22 mouse cellular contexts compared by ENCODE assay signal in the genomic region with DNA sequence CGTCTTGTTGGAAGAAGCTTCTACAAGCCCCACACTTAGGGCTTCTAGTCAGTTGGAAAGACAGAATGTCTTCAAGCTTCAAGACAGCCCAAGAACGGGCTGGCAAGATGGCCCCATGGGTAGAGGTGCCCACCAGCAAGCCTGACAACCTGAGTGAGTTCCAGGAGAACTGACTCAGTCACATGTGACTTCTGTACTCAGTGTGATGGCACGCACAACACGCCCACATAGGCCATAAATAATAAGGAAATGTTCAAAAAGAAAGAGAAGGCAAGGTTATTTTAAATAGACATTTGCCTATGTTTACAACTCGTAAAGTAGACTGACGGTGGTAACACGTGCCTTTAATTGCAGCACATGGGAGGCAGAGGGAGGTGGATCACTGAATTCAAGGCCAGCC. TPM values are rescaled to one million over a fixed set of nuclear protein-coding genes. Genes with fewer than 3 reads are reported as not detected.
A peak's percentile ranks its signal among the peaks of the same experiment; 100 is the strongest.
DNase-seq lines count a peak whose midpoint lies in the region; ATAC-seq and TF ChIP-seq lines count a peak whose summit lies in the region.
"Had no signal": no experiment of that assay in that cellular context is flagged by ENCODE, and none has a peak within 500 bp of the region (broad histone marks: within the 10 kb centered on the region; RNA-seq: fewer than 3 reads in every experiment).

No protein-coding gene starts in this region.

- H3K4me1 ChIP-seq in intestine, postnatal 0 days (replicated peaks; ENCODE audit: control insufficient read depth, insufficient read depth, low read length), result no peaks in the 10 kb centered on the region
- H3K4me1 ChIP-seq in liver, postnatal 0 days (ENCODE audit: insufficient read depth), result no peaks in the 10 kb centered on the region
- H3K4me1 ChIP-seq in kidney, embryonic 14.5 days (ENCODE audit: control insufficient read depth, insufficient read depth, low read length), result no peaks in the 10 kb centered on the region
- H3K4me1 ChIP-seq: embryonic facial prominence, embryonic 12.5 days; embryonic facial prominence, embryonic 15.5 days; hindbrain, embryonic 12.5 days; hindbrain, embryonic 15.5 days had no signal

- no peak for TF ChIP-seq CTCF in intestine, postnatal 0 days (IDR thresholded peaks at IDR 0.05; ENCODE audit: low read depth)
- no peak for TF ChIP-seq CTCF in liver, postnatal 0 days (IDR thresholded peaks at IDR 0.05; ENCODE audit: low read depth)

- no peak overlapping the region for H3K4me3 ChIP-seq in intestine, postnatal 0 days (ENCODE audit: low read depth, low read length)
- H3K4me3 ChIP-seq in liver, postnatal 0 days (ENCODE audit: low read depth, low read length), result no peak overlapping the region
- no peak overlapping the region for H3K4me3 ChIP-seq in kidney, embryonic 14.5 days (ENCODE audit: low read length)
- H3K4me3 ChIP-seq: embryonic facial prominence, embryonic 12.5 days; embryonic facial prominence, embryonic 15.5 days; heart, adult 2 months; hindbrain, embryonic 12.5 days; hindbrain, embryonic 15.5 days had no signal

- peak; percentile 35 for ATAC-seq in inflammation-experienced regulatory T-cells, adult 6 months
- peak; percentile 75 for ATAC-seq in intestine, postnatal 0 days
- no peak for ATAC-seq in liver, postnatal 0 days
- no peak for ATAC-seq in kidney, embryonic 14.5 days (ENCODE audit: low FRiP score, low TSS enrichment)
- ATAC-seq: forebrain, embryonic 14.5 days had no signal

- no peak overlapping the region for H3K9ac ChIP-seq in intestine, postnatal 0 days (ENCODE audit: low read depth, low read length)
- no peak overlapping the region for H3K9ac ChIP-seq in liver, postnatal 0 days (replicated peaks)
- H3K9ac ChIP-seq in kidney, embryonic 14.5 days (ENCODE audit: low read depth, low read length), result no peak overlapping the region
- H3K9ac ChIP-seq: embryonic facial prominence, embryonic 12.5 days; embryonic facial prominence, embryonic 15.5 days; hindbrain, embryonic 12.5 days; hindbrain, embryonic 15.5 days had no signal

- H3K9me3 ChIP-seq in intestine, postnatal 0 days (ENCODE audit: control insufficient read depth), result no peaks in the 10 kb centered on the region
- no peaks in the 10 kb centered on the region for H3K9me3 ChIP-seq in liver, postnatal 0 days (ENCODE audit: low read length)
- H3K9me3 ChIP-seq in kidney, embryonic 14.5 days (ENCODE audit: control insufficient read depth, low read length), result no peaks in the 10 kb centered on the region
- H3K9me3 ChIP-seq: embryonic facial prominence, embryonic 12.5 days; embryonic facial prominence, embryonic 15.5 days; hindbrain, embryonic 12.5 days; hindbrain, embryonic 15.5 days had no signal

- no peaks in the 10 kb centered on the region for H3K36me3 ChIP-seq in intestine, postnatal 0 days (ENCODE audit: control insufficient read depth, insufficient read depth)
- no peaks in the 10 kb centered on the region for H3K36me3 ChIP-seq in liver, postnatal 0 days (replicated peaks; ENCODE audit: insufficient read depth, low read length)
- no peaks in the 10 kb centered on the region for H3K36me3 ChIP-seq in kidney, embryonic 14.5 days (ENCODE audit: control insufficient read depth, insufficient read depth, low read length)
- H3K36me3 ChIP-seq: embryonic facial prominence, embryonic 12.5 days; embryonic facial prominence, embryonic 15.5 days; hindbrain, embryonic 12.5 days; hindbrain, embryonic 15.5 days had no signal

- no peaks in the 10 kb centered on the region for H3K27me3 ChIP-seq in intestine, postnatal 0 days (replicated peaks; ENCODE audit: control insufficient read depth, insufficient read depth, low read length)
- H3K27me3 ChIP-seq in liver, postnatal 0 days (ENCODE audit: insufficient read depth, low read length), result no peaks in the 10 kb centered on the region
- no peaks in the 10 kb centered on the region for H3K27me3 ChIP-seq in kidney, embryonic 14.5 days (ENCODE audit: control insufficient read depth, insufficient read depth, low read length)
- H3K27me3 ChIP-seq: embryonic facial prominence, embryonic 12.5 days; hindbrain, embryonic 12.5 days; hindbrain, embryonic 15.5 days had no signal

- peak; percentile 4 for DNase-seq in adrenal gland, adult 8-10 months
- DNase-seq in adrenal gland, postnatal 25 days, result no peak
- DNase-seq in adrenal gland, postnatal 14 days, result peak; percentile 7
- no peak for DNase-seq in liver, postnatal 0 days
- DNase-seq: B cell, adult 2 months; cerebellum, adult 11 months; cerebellum, adult 2 months; cerebellum, adult 9-11 months; cerebellum, postnatal 25 days; gastrocnemius, postnatal 36 days; heart, adult 2 months; kidney, adult 11 months; kidney, adult 8-10 months had no signal

- 64% methylated on average over 7 of the region's 7 CpGs for WGBS in intestine, postnatal 0 days
- 82% methylated on average over 7 of the region's 7 CpGs for whole genome bisulfite sequencing in liver, postnatal 0 days (ENCODE audit: insufficient replicate concordance)
- 74% methylated on average over 7 of the region's 7 CpGs for WGBS in kidney, embryonic 14.5 days

- no peak overlapping the region for H3K27ac ChIP-seq in intestine, postnatal 0 days (ENCODE audit: low read depth, low read length)
- no peak overlapping the region for H3K27ac ChIP-seq in liver, postnatal 0 days (ENCODE audit: low read depth)
- no peak overlapping the region for H3K27ac ChIP-seq in kidney, embryonic 14.5 days (ENCODE audit: low read depth, low read length)
- H3K27ac ChIP-seq: embryonic facial prominence, embryonic 12.5 days; embryonic facial prominence, embryonic 15.5 days; heart, adult 2 months; hindbrain, embryonic 12.5 days; hindbrain, embryonic 15.5 days had no signal

- H3K4me2 ChIP-seq in intestine, postnatal 0 days (replicated peaks; ENCODE audit: low read depth), result no peak overlapping the region
- H3K4me2 ChIP-seq in liver, postnatal 0 days (ENCODE audit: low read depth, low read length), result no peak overlapping the region
- H3K4me2 ChIP-seq in kidney, embryonic 14.5 days (replicated peaks; ENCODE audit: low read depth, low read length), result no peak overlapping the region
- H3K4me2 ChIP-seq: embryonic facial prominence, embryonic 12.5 days; embryonic facial prominence, embryonic 15.5 days; heart, embryonic 11.5 days; hindbrain, embryonic 12.5 days; hindbrain, embryonic 15.5 days had no signal

- no peak for TF ChIP-seq EP300 in liver, postnatal 0 days (IDR thresholded peaks at IDR 0.05; ENCODE audit: low read depth)

RNA-seq across cellular contexts. Expression of a gene that starts 7.7 kb away (rescaled TPM):
- total RNA-seq in adrenal gland, adult 8-10 months (2022), result 10 to 100 TPM in 3 of 4 experiments, 1 to 10 TPM in 1; 8.4 to 13.3 (median 11.6) TPM
- total RNA-seq in adrenal gland, postnatal 25 days (2021), result 10.9 and 11.2 TPM in 2 replicates
- 8.1 and 10.2 TPM in 2 replicates for total RNA-seq in adrenal gland, postnatal 14 days (2021)
- 10 to 100 TPM; 15.7 to 40.9 (median 25.3) TPM for polyA plus RNA-seq in inflammation-experienced regulatory T-cells, adult 6 months (2017; shearing (Covaris generic))
- 2.3 and 2.4 TPM in 2 replicates for polyA plus RNA-seq in intestine, postnatal 0 days (2015; fragmentation: Nextera tagmentation; extraction: Ambion mirVana)
- polyA plus RNA-seq in liver, postnatal 0 days (2015; fragmentation: Nextera tagmentation; extraction: Ambion mirVana), result 3.5 TPM in 2 replicates
- polyA plus RNA-seq in kidney, embryonic 14.5 days (2014; fragmentation: Nextera tagmentation; extraction: Ambion mirVana), result 17.8 and 19.2 TPM in 2 replicates

Comparison
In these comparisons a context has a peak if more than half of its experiments do, and no peak if none do; other contexts are left out.
1. DNase-seq: peak in adrenal gland, adult 8-10 months (single experiment) and adrenal gland, postnatal 14 days (single experiment); none in adrenal gland, postnatal 25 days (single experiment) and liver, postnatal 0 days (single experiment).
2. ATAC-seq: peak in inflammation-experienced regulatory T-cells, adult 6 months (single experiment) and intestine, postnatal 0 days (single experiment); none in liver, postnatal 0 days (single experiment) and kidney, embryonic 14.5 days (single experiment).